Mouse (Mus musculus) layer of hippocampus, adult 2 months (tissue): ENCODE data around the gene Gm11554. TPM values are rescaled to one million over a fixed set of nuclear protein-coding genes. Genes with fewer than 3 reads are reported as not detected.

Experiments used
- DNase-seq, 2 experiments: peaks; one replicate each; pipeline ENCODE4 v3.0.0; 2022; ENCODE audit warnings: low spot score in 2 of 2
- H3K27ac ChIP-seq: fragments of 200-600 bp; 2 replicates; pipeline ENCODE4 v1.8.1; 2022
- H3K4me3 ChIP-seq: fragments of 200-600 bp; 2 replicates; pipeline ENCODE4 v1.8.1; 2022; ENCODE audit warnings: mild to moderate bottlenecking
- CTCF ChIP-seq: fragments of 200-600 bp; conservative IDR thresholded peaks from 2 replicates; pipeline ENCODE4 v1.8.1; 2022; ENCODE audit warnings: antibody characterized with exemption, mild to moderate bottlenecking, moderate library complexity
- total RNA-seq, 2 experiments: library from RNA; stranded (reverse); gene quantifications; 2 replicates each; pipeline ENCODE4 v1.2.3; 2021

Gene Gm11554
- total RNA-seq, 2 experiments from 2014 or later: not detected

DNA sequence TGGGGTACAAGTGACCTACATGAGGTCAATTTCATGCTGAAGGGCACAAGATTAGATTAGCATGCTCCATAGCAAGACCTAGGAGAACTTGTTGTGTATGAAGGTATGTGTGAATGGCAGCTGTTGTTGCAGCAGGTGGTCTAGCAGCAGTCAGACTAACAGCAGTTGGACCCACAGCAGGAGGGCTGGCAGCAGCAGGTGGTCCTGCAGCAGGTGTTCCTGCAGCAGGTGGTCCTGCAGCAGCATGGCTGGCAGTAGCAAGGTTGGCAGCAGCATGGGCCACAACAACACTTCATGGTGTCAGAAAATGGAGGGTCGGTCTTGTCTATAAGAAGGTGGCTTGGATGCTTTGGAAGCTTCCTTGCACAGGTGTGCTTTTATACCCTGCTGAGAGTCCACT lies 45.4 kb downstream of the Gm11554 start:
- TF ChIP-seq CTCF: no peak
- no peak for DNase-seq
- Histone ChIP-seq H3K27ac (no peak overlapping the region), H3K4me3 (no peak overlapping the region)

Other genes starting within 250 kb of the Gm11554 start
- not detected for gene Krtap3-2, start 247.6 kb downstream of the Gm11554 start, total RNA-seq
- gene Gm11939, start 245.0 kb downstream of the Gm11554 start, total RNA-seq: not detected
- not detected for gene Krtap3-1, start 237.8 kb downstream of the Gm11554 start, total RNA-seq
- not detected for gene Krtap1-5, start 223.4 kb downstream of the Gm11554 start, total RNA-seq
- gene Krtap1-4, start 220.8 kb downstream of the Gm11554 start, total RNA-seq: not detected
- gene Krtap1-3, start 213.1 kb downstream of the Gm11554 start, total RNA-seq: not detected
- not detected for gene Krtap9-3, start 206.3 kb downstream of the Gm11554 start, total RNA-seq
- not detected for gene Gm11938, start 201.1 kb downstream of the Gm11554 start, total RNA-seq
- gene Gm11937, start 194.3 kb downstream of the Gm11554 start, total RNA-seq: not detected
- not detected for gene Krtap2-4, start 189.6 kb downstream of the Gm11554 start, total RNA-seq
- gene Gm11562, start 184.0 kb downstream of the Gm11554 start, total RNA-seq: not detected
- not detected for gene Krtap4-1, start 176.2 kb downstream of the Gm11554 start, total RNA-seq
- gene Krtap4-2, start 169.4 kb downstream of the Gm11554 start, total RNA-seq: not detected
- gene Krtap4-7, start 160.4 kb downstream of the Gm11554 start, total RNA-seq: not detected
- gene Gm11555, start 154.2 kb downstream of the Gm11554 start, total RNA-seq: not detected
- gene Gm11563, start 145.5 kb downstream of the Gm11554 start, total RNA-seq: not detected
- not detected for gene Krtap4-6, start 138.5 kb downstream of the Gm11554 start, total RNA-seq
- gene Gm14190, start 113.7 kb downstream of the Gm11554 start, total RNA-seq: not detected
- gene Gm14180, start 70.2 kb downstream of the Gm11554 start, total RNA-seq: not detected
- gene Gm11595, start 31.5 kb downstream of the Gm11554 start, total RNA-seq: not detected
- gene Krtap4-8, start 23.7 kb downstream of the Gm11554 start, total RNA-seq: not detected
- not detected for gene Krtap4-9, start 19.2 kb downstream of the Gm11554 start, total RNA-seq
- not detected for gene Gm11596, start 11.0 kb downstream of the Gm11554 start, total RNA-seq
- not detected for gene Gm11569, start 5.5 kb downstream of the Gm11554 start, total RNA-seq
- not detected for gene Krtap4-13, start 5.4 kb upstream of the Gm11554 start, total RNA-seq
- gene Gm11564, start 11.2 kb upstream of the Gm11554 start, total RNA-seq: not detected
- gene 2300003K06Rik, start 33.6 kb upstream of the Gm11554 start, total RNA-seq: not detected
- not detected for gene Krtap4-16, start 47.2 kb upstream of the Gm11554 start, total RNA-seq
- not detected for gene Gm11568, start 53.5 kb upstream of the Gm11554 start, total RNA-seq
- gene Gm11559, start 60.0 kb upstream of the Gm11554 start, total RNA-seq: not detected
- not detected for gene Krtap9-1, start 68.9 kb upstream of the Gm11554 start, total RNA-seq
- not detected for gene Gm11567, start 74.7 kb upstream of the Gm11554 start, total RNA-seq
- gene Krtap31-1, start 103.5 kb upstream of the Gm11554 start, total RNA-seq: not detected
- gene Gm11565, start 110.3 kb upstream of the Gm11554 start, total RNA-seq: not detected
- not detected for gene Krtap31-2, start 131.8 kb upstream of the Gm11554 start, total RNA-seq
- gene Krtap9-5, start 144.0 kb upstream of the Gm11554 start, total RNA-seq: not detected
- gene Krtap29-1, start 174.6 kb upstream of the Gm11554 start, total RNA-seq: not detected
- gene Krtap16-1, start 182.2 kb upstream of the Gm11554 start, total RNA-seq: not detected
- not detected for gene Krtap17-1, start 189.5 kb upstream of the Gm11554 start, total RNA-seq
- gene Krt33a, start 211.8 kb upstream of the Gm11554 start, total RNA-seq: not detected
- gene Krt33b, start 225.4 kb upstream of the Gm11554 start, total RNA-seq: not detected
- not detected for gene Krt34, start 237.1 kb upstream of the Gm11554 start, total RNA-seq
- gene Krt31, start 246.1 kb upstream of the Gm11554 start, total RNA-seq: not detected